Mouse (Mus musculus) urinary bladder, adult 18-20 months (tissue): Measurements from ENCODE around the gene Hdgfl2.

ENCODE experiments used
- DNase-seq, 2 experiments: peaks; one replicate each; pipeline ENCODE4 v3.0.0; 2022; ENCODE audit warnings: low spot score in 2 of 2, mixed read lengths in 2 of 2

The Hdgfl2 gene

GRCm38 (mm10) chr17:56078880-56079795 is at the start of gene Hdgfl2:
Gene Hdgfl2, plus strand, starts transcription at chr17:56079634.
- peak; percentile 92 to 100 for DNase-seq

GRCm38 (mm10) chr17:56030238-56030870 is 49.1 kb upstream of the Hdgfl2 start:
- DNase-seq: no peak

DNA sequence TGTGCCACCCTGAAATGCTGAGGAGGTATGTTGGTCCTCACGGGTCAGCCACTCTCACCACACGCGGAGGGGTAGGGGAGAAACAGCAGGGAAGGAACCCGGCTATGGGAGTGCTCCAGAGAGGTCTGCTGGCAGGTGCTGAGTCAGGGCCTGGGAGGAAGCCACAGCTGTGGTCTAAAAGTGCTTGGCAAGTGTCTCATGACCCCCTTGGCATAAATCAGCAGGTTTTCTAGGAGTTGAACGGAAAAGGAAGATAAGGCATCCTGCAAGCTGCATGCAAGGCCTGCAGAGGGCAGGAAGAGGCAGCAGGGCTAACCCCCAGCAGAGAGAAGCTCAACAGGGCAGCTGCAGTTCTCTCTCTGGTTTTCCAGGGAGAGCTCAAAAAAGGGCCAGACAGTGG is 48.5 kb upstream of the Hdgfl2 start:
- DNase-seq: no peak

GRCm38 (mm10) chr17:56031431-56031830 is 48.0 kb upstream of the Hdgfl2 start:
- DNase-seq: no peak

- no peak for DNase-seq
Observed at GRCm38 (mm10) chr17:56032127-56032733, 47.2 kb upstream of the Hdgfl2 start.

DNA sequence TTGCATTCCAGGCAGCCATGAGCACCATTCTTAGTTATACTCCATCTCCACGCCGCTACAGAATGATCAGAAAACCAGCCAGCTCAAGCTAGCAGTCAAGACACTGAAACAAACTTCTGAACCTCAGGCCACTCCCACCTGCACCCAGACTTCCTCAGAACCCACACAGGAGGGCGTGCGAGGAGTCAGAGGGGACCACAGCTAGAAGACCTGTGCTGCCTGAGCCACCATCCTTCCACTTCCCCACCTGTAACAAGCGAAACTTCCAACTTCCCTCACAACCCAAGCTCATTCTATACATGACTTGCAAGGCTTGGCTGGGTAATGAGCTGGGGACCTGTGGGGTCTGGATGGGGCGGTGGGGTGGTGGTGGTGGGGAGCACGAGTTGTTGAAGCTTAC is 46.6 kb upstream of the Hdgfl2 start:
- no peak for DNase-seq

- DNase-seq: no peak
Observed at GRCm38 (mm10) chr17:56034040-56034725, 45.3 kb upstream of the Hdgfl2 start.

DNA sequence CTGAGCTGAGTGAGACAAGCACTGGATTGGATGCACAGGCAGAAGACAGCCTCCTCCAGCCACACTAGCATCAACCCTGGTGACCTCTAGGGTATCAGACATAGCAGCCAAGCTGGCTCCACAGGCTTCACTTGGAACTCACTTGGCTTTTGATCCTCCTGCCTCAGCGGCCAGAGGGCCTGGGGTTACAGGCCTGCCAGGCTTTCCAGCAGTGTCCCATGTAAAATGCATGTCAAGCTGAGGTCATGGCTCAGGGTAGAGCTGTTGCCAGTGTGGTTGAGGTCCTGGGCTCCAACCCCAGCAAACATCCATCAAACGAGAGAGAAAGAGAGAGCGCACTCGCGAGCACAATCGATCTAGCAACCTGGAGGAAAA is 44.7 kb upstream of the Hdgfl2 start:
- no peak for DNase-seq

GRCm38 (mm10) chr17:56035216-56035615 is 44.2 kb upstream of the Hdgfl2 start:
- DNase-seq: no peak

DNA sequence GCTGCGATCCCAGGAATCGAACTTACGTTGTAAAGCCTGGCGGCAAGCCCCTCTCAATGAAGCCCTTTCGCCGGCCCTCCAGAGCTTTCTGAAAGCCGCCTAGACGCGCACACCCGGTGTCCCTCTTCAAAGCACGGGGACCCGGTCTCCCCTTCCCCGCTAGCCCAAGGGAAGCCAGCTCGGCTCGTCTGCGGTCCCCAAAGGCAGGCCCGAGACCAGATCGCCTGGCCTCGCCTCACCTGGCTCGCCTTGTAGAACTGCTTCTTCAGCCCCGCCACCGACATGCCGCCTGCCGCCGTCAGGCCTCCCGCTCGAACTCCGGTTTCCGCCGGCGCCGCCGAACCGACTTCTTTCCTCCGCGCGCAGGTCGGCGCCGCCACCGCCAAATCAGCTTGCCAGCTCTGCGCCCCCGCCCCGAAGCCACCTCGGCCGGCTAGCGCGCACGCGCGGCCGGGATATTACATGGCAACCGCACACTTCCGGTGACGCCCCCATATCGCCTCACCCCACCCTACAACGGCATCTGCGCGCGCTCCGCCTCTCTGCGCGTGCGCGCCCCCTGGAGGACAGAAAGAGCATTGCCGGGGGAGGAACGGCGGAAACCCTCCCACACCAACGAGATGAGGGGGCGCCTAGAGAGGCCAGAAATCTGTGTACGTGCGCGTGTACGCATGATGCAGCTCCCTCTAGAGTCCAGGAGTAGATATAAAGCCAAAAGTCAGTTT is 43.1 kb upstream of the Hdgfl2 start, which contains the start of gene Sh3gl1:
TSS of gene Sh3gl1 (minus strand) at position 460 of the 725 bp plus-strand sequence.
- DNase-seq: peak; percentile 97 to 98

- DNase-seq: no peak
Observed at GRCm38 (mm10) chr17:56036901-56037287, 42.5 kb upstream of the Hdgfl2 start.

- DNase-seq: no peak
Observed at GRCm38 (mm10) chr17:56038583-56039261, 40.7 kb upstream of the Hdgfl2 start.

DNA sequence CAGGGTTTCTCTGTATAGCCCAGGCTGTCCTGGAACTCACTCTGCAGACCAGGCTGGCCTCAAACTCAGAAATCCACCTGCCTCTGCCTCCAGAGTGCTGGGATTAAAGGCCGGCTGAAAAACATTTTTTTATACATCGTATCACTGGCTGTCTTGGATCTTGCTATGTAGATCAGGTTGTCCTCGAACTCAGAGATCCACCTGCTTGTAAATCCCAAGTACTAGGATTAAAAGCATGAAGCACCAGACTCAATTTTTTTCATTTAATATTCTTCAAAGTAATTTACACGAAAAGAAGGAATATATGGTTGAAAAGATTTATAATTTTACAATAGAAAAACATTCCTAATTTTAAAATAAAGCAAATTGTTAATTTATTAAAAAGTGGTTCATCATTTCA is 40.1 kb upstream of the Hdgfl2 start:
- DNase-seq: no peak

DNA sequence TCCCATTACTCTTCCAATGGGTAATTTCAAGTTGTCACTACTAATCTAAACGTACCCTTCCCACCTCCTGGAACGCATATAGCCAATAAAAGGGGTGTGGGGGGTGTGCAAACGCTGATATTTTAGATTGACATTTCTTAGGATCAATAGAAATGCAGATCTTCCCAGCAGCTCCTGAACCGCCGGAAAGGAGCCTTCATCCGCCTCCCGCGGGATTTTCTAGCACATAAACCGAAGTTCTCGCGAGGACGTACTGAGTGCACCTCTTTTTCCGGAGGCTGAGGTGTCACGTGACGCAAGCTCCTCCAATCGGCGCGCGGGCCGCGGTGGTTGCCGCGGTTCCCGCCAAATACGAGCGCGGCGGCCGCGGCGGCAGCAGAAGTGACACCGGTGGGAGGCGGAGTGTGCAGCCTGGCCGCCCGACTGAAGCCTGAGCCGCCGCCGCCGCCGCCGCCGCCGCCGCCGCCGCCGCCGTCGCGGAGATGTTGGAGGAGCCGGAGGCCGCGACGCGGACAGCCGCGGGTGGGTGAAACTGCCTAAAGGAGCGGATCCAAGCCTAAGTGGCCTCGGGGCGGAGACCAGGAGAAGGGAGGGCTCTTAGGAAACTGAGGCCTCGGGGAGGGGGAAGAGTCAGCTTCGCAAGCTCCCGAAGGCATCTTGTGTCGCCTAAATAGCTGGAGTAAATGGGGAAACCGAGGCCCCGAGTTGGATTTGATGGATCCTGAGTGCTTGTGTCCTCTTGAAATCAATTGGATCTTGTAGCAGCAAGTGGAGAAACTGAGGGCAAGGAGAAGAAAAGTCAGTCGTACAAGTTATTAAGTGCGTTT is 39.2 kb upstream of the Hdgfl2 start, which contains the start of gene Chaf1a:
TSS of gene Chaf1a (plus strand) at position 410 of the 827 bp plus-strand sequence.
- peak; percentile 92 to 95 for DNase-seq

DNA sequence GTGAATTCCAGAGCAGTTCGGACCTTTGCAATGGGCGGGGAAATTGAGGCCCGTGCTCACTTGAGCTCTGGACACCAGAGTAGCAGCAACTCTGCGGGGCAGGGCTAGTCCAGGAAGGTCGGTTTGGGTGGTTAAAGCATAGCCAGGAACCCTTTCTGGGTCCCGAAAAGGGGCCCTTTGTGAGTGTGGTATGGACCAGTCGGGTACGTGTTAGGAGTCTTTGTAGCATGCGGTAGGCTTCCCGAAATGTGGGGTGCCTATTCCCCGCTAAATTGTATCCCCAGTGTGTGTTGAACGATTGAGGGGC is 38.6 kb upstream of the Hdgfl2 start:
- DNase-seq: no peak

GRCm38 (mm10) chr17:56051369-56051768 is 28.1 kb upstream of the Hdgfl2 start:
- peak in 1 of 2 experiments; percentile 42 for DNase-seq

DNA sequence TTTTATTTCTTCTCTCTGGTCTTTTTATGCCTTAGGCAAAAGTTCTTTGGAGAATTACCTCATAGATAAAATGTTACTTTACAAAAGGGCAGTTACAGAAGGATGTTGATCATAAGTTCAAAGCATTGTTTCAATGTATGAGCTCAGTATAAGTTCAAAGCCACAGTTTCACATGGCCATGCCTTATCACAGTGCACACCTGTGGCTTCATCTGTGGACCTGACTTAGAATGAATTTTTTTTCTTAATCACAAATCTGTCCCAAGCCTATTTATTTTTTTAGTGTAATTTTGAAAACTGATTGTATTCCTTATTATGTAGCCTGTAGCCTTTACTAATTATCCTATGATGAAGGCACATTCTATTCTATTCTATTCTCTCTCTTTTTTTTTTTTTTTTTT is 24.5 kb upstream of the Hdgfl2 start:
- DNase-seq: no peak

DNA sequence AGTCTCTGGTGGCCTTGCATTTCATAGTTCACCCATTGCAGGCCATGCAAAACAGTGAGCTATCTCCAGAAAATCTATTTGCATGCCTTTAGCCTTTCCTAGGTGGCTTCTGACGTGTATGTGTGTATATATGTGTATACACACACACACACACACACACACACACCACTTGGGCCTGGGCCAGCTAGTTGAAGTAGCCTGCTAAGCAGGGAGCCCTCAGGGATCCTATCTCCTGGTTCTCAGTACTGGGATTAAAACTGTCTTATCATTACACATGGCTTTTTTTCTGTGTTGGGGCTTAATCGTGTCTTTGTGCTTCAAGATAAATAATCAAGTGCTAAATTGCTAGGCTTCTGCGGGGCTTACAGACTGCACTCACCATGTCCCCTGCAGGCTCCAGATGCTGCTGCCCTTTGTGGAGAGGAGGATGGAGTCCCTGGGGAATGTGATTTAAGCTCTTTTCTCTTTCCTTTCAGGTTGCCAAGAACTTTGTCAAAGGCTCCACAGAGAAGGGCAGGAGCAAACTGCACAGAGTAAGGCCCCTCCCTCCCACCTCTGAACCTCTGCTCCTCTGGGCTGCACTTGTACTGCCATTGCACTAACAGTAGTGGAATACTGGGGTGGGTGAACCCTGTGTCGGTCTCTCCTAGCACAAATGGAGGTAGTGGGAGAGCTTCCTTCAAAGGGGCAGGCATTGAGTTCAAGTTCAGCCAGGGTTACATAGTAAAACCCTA is 23.3 kb upstream of the Hdgfl2 start:
- DNase-seq: no peak
